Mouse (Mus musculus): ENCODE data around the gene Cd2.

Cd2 gene

DNA sequence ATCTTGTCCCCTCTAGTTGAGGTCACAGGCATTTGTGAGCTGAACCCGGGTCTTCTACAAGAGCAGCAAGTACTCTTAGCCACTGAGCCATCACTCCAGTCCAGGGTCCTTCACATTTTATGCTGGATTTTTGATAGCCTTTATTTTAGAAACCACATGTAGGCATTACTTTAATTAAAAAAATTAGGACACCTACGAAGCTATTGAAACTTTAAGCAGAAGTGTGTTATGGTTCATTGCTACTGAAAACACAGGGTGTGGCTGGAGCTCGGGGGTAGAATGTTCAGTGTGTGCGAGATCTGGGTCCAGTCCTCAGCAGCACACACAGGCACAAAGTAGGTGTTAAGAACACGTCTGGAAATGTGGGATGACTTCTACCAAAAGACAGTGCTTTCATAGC, 59.7 kb downstream of the Cd2 start:
- DNase-seq: no peak

Measured in cerebellum, adult 9-11 months (tissue).